Mouse (Mus musculus): ENCODE results near the gene Ccdc42.

GRCm38 (mm10) chr11:68622751-68623150, 35.9 kb downstream of the Ccdc42 start:
- no peak for TF ChIP-seq POLR2A (IDR thresholded peaks at IDR 0.05; ENCODE audit: insufficient read depth, low read length)
- TF ChIP-seq CTCF (IDR thresholded peaks at IDR 0.05; ENCODE audit: low read depth, low read length), result no peak

Data from ES-Bruce4 (cell line).